Mouse (Mus musculus) hindbrain, embryonic 16.5 days (tissue): ENCODE data around the gene Sod1. TPM values are rescaled to one million over a fixed set of nuclear protein-coding genes. Genes with fewer than 3 reads are reported as not detected.
"Not testable (repeated sequence)": the region's sequence is repeated elsewhere in the genome, so short reads cannot be mapped to it uniquely, and the experiment has no call there.

Source experiments
- ATAC-seq: fragments of 200-750 bp; cut with Nextera tagmentation; 2 replicates; pipeline ENCODE4 v1.8.0; 2017; ENCODE audit warnings: moderate TSS enrichment, moderate library complexity
- H3K27ac ChIP-seq: fragments of 300-500 bp; sonication (generic); 2 replicates; pipeline ENCODE4 v1.5.1; 2014; ENCODE audit warnings: low read depth, mild to moderate bottlenecking, control low read depth, low read length, moderate library complexity
- H3K27me3 ChIP-seq: fragments of 300-500 bp; sonication (generic); replicated peaks from 2 replicates; pipeline ENCODE4 v1.6.1; 2014; ENCODE audit warnings: low read length; ENCODE audit not compliant: control insufficient read depth, insufficient read depth
- H3K36me3 ChIP-seq: fragments of 300-500 bp; sonication (generic); 2 replicates; pipeline ENCODE4 v1.6.1; 2014; ENCODE audit warnings: mild to moderate bottlenecking, low read length, moderate library complexity, mixed read lengths; ENCODE audit not compliant: control insufficient read depth, insufficient read depth
- H3K4me1 ChIP-seq: fragments of 300-500 bp; sonication (generic); 2 replicates; pipeline ENCODE4 v1.6.1; 2014; ENCODE audit warnings: low read depth, low read length; ENCODE audit not compliant: control insufficient read depth, insufficient read depth
- H3K4me2 ChIP-seq: fragments of 300-500 bp; sonication (generic); 2 replicates; pipeline ENCODE4 v1.6.1; 2014; ENCODE audit warnings: mild to moderate bottlenecking, low read length, control low read depth, moderate library complexity
- H3K4me3 ChIP-seq: fragments of 300-500 bp; sonication (generic); 2 replicates; pipeline ENCODE4 v1.5.1; 2014; ENCODE audit warnings: mild to moderate bottlenecking, low read length, control low read depth, moderate library complexity
- H3K9ac ChIP-seq: fragments of 300-500 bp; sonication (generic); 2 replicates; pipeline ENCODE4 v1.6.1; 2014; ENCODE audit warnings: low read depth, mild to moderate bottlenecking, control low read depth, low read length, moderate library complexity
- H3K9me3 ChIP-seq: fragments of 300-500 bp; sonication (generic); 2 replicates; pipeline ENCODE4 v1.6.1; 2014; ENCODE audit warnings: mild to moderate bottlenecking, low read length, moderate library complexity; ENCODE audit not compliant: control insufficient read depth
- WGBS: fragments of 180-500 bp; shearing (Covaris S2); extraction: QIAGEN DNeasy Blood & Tissue Kit; methylation state at CpG from one replicate; pipeline ENCODE4 v1.1.7; 2014; 5-methylcytosine and 5-hydroxymethylcytosine counted together
- polyA plus RNA-seq: library from polyadenylated mRNA; unstranded; fragments of >200 nt; fragmentation: Nextera tagmentation; extraction: Ambion mirVana; gene quantifications from 2 replicates; pipeline ENCODE4 v1.2.1, GENCODE M21; 2015

The Sod1 gene
- polyA plus RNA-seq, 1 experiment from 2014 or later: 942 TPM

DNA sequence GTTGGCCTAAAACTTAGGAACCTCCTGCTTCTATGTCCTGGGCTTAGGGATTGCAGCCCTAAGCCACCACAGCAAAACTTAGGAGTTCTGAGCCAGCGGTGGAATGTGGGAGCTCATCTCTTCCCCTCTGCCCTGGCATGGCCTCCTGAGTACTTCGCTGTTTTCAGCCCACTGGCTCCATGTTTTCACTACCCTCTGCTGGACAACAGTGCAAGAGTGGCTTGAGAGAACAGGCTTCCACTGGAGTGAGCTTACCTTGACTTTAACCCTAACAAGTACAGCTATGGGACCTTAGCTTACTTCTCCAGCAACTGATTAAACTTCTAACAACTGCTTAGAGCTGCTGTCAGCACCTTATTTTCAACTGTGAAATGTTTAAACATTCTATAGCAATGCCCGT lies 14.6 kb downstream of the Sod1 start:
- no peaks in the 10 kb centered on the region for H3K9me3 ChIP-seq
- H3K4me3 ChIP-seq: no peak overlapping the region
- H3K36me3 ChIP-seq: peaks cover 6% of the 10 kb centered on the region; the same call in 1 of the 2 replicates
- H3K9ac ChIP-seq: no peak overlapping the region
- ATAC-seq: no peak
- H3K27ac ChIP-seq: no peak overlapping the region
- H3K4me1 ChIP-seq: no peaks in the 10 kb centered on the region
- H3K27me3 ChIP-seq: no peaks in the 10 kb centered on the region
- WGBS: 97% methylated on average over 3 of the region's 3 CpGs
- H3K4me2 ChIP-seq: no peak overlapping the region

GRCm38 (mm10) chr16:90239128-90239746 lies 18.7 kb downstream of the Sod1 start:
- Histone ChIP-seq H3K27me3 (no peaks in the 10 kb centered on the region), H3K4me2 (no peak overlapping the region), H3K27ac (no peak overlapping the region), H3K4me3 (no peak overlapping the region), H3K4me1 (no peaks in the 10 kb centered on the region), H3K9ac (no peak overlapping the region), H3K9me3 (no peaks in the 10 kb centered on the region), H3K36me3 (peaks cover 26% of the 10 kb centered on the region)
- 95% methylated on average over 6 of the region's 6 CpGs for WGBS
- ATAC-seq: no peak

DNA sequence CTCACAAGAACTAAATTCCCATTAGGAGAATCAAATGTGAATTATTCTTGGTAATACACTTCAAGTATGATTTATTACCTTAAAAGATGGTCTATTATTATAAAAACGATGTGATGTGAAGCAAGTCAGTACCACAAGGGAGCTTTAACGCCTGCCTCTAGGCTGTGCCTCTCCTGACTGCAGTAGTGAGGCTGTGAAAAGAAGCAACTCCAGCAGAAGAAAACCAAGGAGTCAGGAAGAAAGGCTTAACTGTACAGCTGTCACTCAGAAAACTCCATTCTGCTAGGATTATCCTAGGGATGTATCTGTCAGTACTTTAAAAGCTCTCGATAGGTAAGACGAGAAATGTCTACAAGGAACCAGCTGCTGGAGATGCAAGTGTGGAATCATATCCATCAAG lies 21.3 kb downstream of the Sod1 start:
- no peaks in the 10 kb centered on the region for H3K4me1 ChIP-seq
- H3K4me2 ChIP-seq: no peak overlapping the region
- no peak overlapping the region for H3K4me3 ChIP-seq
- 80% methylated on average over 4 of the region's 4 CpGs for WGBS
- ATAC-seq: no peak; the same call in 1 of the 2 replicates
- no peak overlapping the region for H3K27ac ChIP-seq
- H3K9ac ChIP-seq: no peak overlapping the region
- no peaks in the 10 kb centered on the region for H3K9me3 ChIP-seq
- H3K36me3 ChIP-seq: peaks cover 40% of the 10 kb centered on the region
- H3K27me3 ChIP-seq: no peaks in the 10 kb centered on the region

DNA sequence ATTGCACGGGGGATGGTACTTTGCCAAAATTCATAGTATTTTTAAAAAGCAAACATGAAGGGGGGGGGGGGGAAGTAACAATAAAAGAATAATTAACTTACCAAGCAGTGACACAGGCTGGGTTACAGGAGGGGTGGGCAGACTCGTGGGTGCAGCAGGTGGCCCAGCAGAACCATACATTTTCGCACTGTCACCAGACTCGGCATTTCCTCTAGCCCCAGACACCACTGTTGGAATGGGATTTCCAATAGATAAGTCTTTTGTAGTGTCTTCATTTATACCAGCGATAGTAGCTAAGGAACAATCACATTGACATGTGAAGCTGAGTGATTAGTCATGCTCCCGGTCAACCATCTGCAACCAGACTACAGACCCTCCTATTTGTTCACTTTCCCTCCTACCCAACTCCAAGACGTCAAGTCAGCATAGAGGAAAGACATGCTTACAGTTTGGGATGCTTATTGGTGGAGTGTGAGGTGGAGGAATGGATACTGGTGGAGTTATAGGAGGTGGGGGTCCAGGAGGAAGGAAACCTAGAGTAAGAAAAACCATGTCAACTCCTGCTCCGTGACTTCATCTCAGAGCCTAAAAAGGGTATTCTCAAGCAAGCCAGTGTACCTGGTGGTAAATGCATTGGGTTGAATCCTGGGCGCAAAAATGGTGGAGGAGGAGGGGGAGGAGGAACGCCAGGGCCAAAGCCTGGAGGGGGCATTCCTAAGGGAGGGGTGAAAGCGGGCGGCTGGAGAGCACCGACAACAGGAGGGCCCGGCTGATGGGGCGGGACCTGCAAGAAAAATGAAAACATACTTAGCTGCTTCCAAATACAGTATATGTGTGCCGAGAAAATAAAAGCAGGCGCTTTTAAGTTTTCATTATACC lies 22.1 kb downstream of the Sod1 start:
- Histone ChIP-seq H3K9ac (no peak overlapping the region), H3K27ac (no peak overlapping the region), H3K9me3 (no peaks in the 10 kb centered on the region), H3K27me3 (no peaks in the 10 kb centered on the region), H3K4me2 (no peak overlapping the region), H3K4me3 (no peak overlapping the region), H3K36me3 (peaks cover 47% of the 10 kb centered on the region), H3K4me1 (no peaks in the 10 kb centered on the region)
- 64% methylated on average over 17 of the region's 17 CpGs for WGBS
- no peak; the same call in 1 of the 2 replicates for ATAC-seq

- no peak overlapping the region for H3K27ac ChIP-seq
These were observed 29.5 kb downstream of the Sod1 start for GRCm38 (mm10) chr16:90250099-90250498.

GRCm38 (mm10) chr16:90251256-90251655 lies 30.7 kb downstream of the Sod1 start:
- H3K4me3 ChIP-seq, H3K27me3 ChIP-seq, H3K4me2 ChIP-seq, H3K4me1 ChIP-seq, H3K9me3 ChIP-seq, H3K9ac ChIP-seq, H3K27ac ChIP-seq, ATAC-seq: not testable (repeated sequence)
- peaks cover 38% of the 10 kb centered on the region for H3K36me3 ChIP-seq
- WGBS: 91% methylated on average over 3 of the region's 3 CpGs

More at GRCm38 (mm10) chr16:90250099-90250498, 29.5 kb downstream of the Sod1 start:
- H3K4me3 ChIP-seq: no peak overlapping the region
- no peaks in the 10 kb centered on the region for H3K4me1 ChIP-seq
- peaks cover 40% of the 10 kb centered on the region for H3K36me3 ChIP-seq
- no peaks in the 10 kb centered on the region for H3K27me3 ChIP-seq
- no peak overlapping the region for H3K9ac ChIP-seq
- WGBS: 91% methylated on average over 7 of the region's 7 CpGs
- H3K4me2 ChIP-seq: no peak overlapping the region
- no peaks in the 10 kb centered on the region for H3K9me3 ChIP-seq
- ATAC-seq: no peak

- Histone ChIP-seq H3K4me2 (no peak overlapping the region), H3K4me3 (no peak overlapping the region), H3K4me1 (no peaks in the 10 kb centered on the region), H3K9me3 (no peaks in the 10 kb centered on the region), H3K27me3 (no peaks in the 10 kb centered on the region), H3K27ac (no peak overlapping the region), H3K36me3 (peaks cover 42% of the 10 kb centered on the region), H3K9ac (no peak overlapping the region)
- 95% methylated on average over 2 of the region's 2 CpGs for WGBS
- ATAC-seq: no peak
These were observed 32.0 kb downstream of the Sod1 start for GRCm38 (mm10) chr16:90252521-90252920.

GRCm38 (mm10) chr16:90258950-90259349 lies 38.4 kb downstream of the Sod1 start:
- no peak overlapping the region for H3K9ac ChIP-seq
- H3K9me3 ChIP-seq: no peaks in the 10 kb centered on the region
- no peak overlapping the region for H3K4me3 ChIP-seq
- no peak overlapping the region for H3K27ac ChIP-seq
- H3K4me2 ChIP-seq: no peak overlapping the region
- H3K36me3 ChIP-seq: peaks cover 29% of the 10 kb centered on the region
- no peaks in the 10 kb centered on the region for H3K27me3 ChIP-seq
- WGBS: 91% methylated on average over 7 of the region's 7 CpGs
- no peak for ATAC-seq
- no peaks in the 10 kb centered on the region for H3K4me1 ChIP-seq

DNA sequence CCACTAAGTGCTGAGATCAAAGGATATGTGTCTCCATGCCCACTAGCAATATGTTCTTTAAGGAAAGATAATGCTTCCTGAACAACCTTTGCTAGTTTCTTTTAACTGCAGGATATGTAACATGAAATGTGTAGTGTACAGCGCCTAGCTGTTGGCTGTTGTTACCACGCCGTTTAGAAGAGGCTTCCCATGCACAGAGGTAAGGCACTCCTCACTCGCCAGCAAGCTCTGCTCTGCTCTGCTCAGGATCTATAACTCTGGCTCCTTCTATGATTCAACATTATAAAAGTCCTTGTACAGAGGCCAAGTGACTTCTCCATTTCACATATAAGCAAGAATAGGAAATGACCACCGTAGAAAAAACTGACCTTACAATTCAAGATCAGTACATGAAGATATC lies 39.1 kb downstream of the Sod1 start:
- no peak for ATAC-seq
- 92% methylated on average over 5 of the region's 5 CpGs for WGBS
- no peak overlapping the region for H3K4me3 ChIP-seq

More for the DNA sequence above, 39.1 kb downstream of the Sod1 start:
- no peaks in the 10 kb centered on the region for H3K4me1 ChIP-seq
- no peaks in the 10 kb centered on the region for H3K9me3 ChIP-seq
- no peak overlapping the region for H3K9ac ChIP-seq
- H3K4me2 ChIP-seq: no peak overlapping the region
- peaks cover 29% of the 10 kb centered on the region for H3K36me3 ChIP-seq
- H3K27me3 ChIP-seq: no peaks in the 10 kb centered on the region
- no peak overlapping the region for H3K27ac ChIP-seq
